Mouse (Mus musculus): ENCODE measurements around the gene Cypt15.
"Not testable (repeated sequence)": the region's sequence is repeated elsewhere in the genome, so short reads cannot be mapped to it uniquely, and the experiment has no call there.

Cypt15 gene

DNA sequence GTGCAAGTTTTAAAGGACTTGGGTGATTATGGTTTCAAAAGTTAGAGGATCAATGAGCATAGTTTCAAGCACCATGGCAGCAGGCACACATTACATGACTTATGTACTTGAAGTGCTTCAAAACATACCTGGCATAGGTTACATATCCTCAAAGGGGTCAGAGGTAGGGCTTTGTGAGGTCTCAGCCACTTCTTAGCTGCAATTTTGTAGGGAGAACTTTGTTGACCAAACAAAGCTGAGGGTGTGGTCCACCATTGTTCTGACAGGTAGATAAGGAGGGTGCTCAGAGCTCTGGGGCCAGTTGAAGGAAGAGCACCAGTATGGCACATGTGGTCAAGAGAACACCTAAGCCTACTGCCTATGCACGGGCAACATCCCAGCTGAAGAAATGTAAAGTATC lies at the start of gene Cypt15:
TSS of gene Cypt15 (plus strand) at position 301 of the 400 bp plus-strand sequence.
- not testable (repeated sequence) for DNase-seq (ENCODE audit: low spot score in 2 of 2)

GRCm38 (mm10) chrX:39370932-39371331 lies 24.9 kb downstream of the Cypt15 start:
- no peak for DNase-seq (ENCODE audit: low spot score in 2 of 2)

- DNase-seq (ENCODE audit: low spot score in 2 of 2): peak in 1 of 2 experiments; percentile 26
Measured at GRCm38 (mm10) chrX:39378830-39379229, 32.8 kb downstream of the Cypt15 start.

- no peak for DNase-seq (ENCODE audit: low spot score in 2 of 2)
Measured at GRCm38 (mm10) chrX:39383806-39384205, 37.7 kb downstream of the Cypt15 start.
